Mouse (Mus musculus) ES-Bruce4 (cell line): Measurements from ENCODE around the gene Kif13a. TPM values are rescaled to one million over a fixed set of nuclear protein-coding genes. Genes with fewer than 3 reads are reported as not detected.

Experiments
- H3K27ac ChIP-seq: 2 replicates; pipeline ENCODE4 v1.5.1; 2012; ENCODE audit warnings: low read length, inconsistent platforms; ENCODE audit not compliant: insufficient read depth
- H3K27me3 ChIP-seq: 2 replicates; pipeline ENCODE4 v1.6.1; 2012; ENCODE audit warnings: mild to moderate bottlenecking, low read length, inconsistent platforms; ENCODE audit not compliant: control insufficient read depth, poor library complexity, insufficient read depth, severe bottlenecking
- H3K36me3 ChIP-seq: 2 replicates; pipeline ENCODE4 v1.6.1; 2012; ENCODE audit warnings: inconsistent platforms, mild to moderate bottlenecking, low read length, moderate library complexity; ENCODE audit not compliant: control insufficient read depth, poor library complexity, insufficient read depth, severe bottlenecking
- H3K4me1 ChIP-seq: one replicate; pipeline ENCODE4 v1.8.1; 2011; ENCODE audit warnings: low read length; ENCODE audit not compliant: control insufficient read depth, insufficient read depth
- H3K4me3 ChIP-seq: 2 replicates; pipeline ENCODE4 v1.5.1; 2011; ENCODE audit warnings: low read depth, mild to moderate bottlenecking, low read length
- H3K9ac ChIP-seq: 2 replicates; pipeline ENCODE4 v1.6.1; 2012; ENCODE audit warnings: low read depth, mild to moderate bottlenecking, inconsistent platforms; ENCODE audit not compliant: poor library complexity, severe bottlenecking
- H3K9me3 ChIP-seq: replicated peaks from 2 replicates; pipeline ENCODE4 v1.6.1; 2012; ENCODE audit warnings: mild to moderate bottlenecking, low read length, inconsistent platforms; ENCODE audit not compliant: control insufficient read depth, poor library complexity, insufficient read depth, severe bottlenecking
- CTCF ChIP-seq: IDR thresholded peaks from one replicate; pipeline ENCODE4 v1.8.1; 2011; ENCODE audit warnings: low read depth, low read length
- EP300 ChIP-seq: IDR thresholded peaks from 2 replicates; pipeline ENCODE4 v1.6.1; 2011; ENCODE audit warnings: low read depth, low read length; ENCODE audit not compliant: insufficient read depth
- POLR2A ChIP-seq: IDR thresholded peaks from one replicate; pipeline ENCODE4 v1.8.1; 2011; ENCODE audit warnings: low read length; ENCODE audit not compliant: insufficient read depth
- polyA plus RNA-seq: library from polyadenylated mRNA; stranded (reverse); fragments of >200 nt; gene quantifications from 2 replicates; pipeline ENCODE4 v1.2.4, GENCODE M21; 2011; ENCODE audit warnings: low read depth; ENCODE audit not compliant: missing spikeins, insufficient read depth, insufficient read length

Kif13a gene
- polyA plus RNA-seq, 1 experiment, result 41.1 TPM

- Histone ChIP-seq H3K4me1 (no peaks in the 10 kb centered on the region), H3K9me3 (no peaks in the 10 kb centered on the region), H3K4me3 (no peak overlapping the region), H3K27ac (no peak overlapping the region), H3K36me3 (no peaks in the 10 kb centered on the region), H3K27me3 (no peaks in the 10 kb centered on the region), H3K9ac (no peak overlapping the region)
- no peak for TF ChIP-seq EP300
- peak; percentile 14 for TF ChIP-seq CTCF
- no peak for TF ChIP-seq POLR2A
Observed at GRCm38 (mm10) chr13:46838551-46838950, 91.1 kb downstream of the Kif13a start.

- H3K36me3 ChIP-seq, result no peaks in the 10 kb centered on the region
Observed at GRCm38 (mm10) chr13:46835351-46835750, 94.3 kb downstream of the Kif13a start.

DNA sequence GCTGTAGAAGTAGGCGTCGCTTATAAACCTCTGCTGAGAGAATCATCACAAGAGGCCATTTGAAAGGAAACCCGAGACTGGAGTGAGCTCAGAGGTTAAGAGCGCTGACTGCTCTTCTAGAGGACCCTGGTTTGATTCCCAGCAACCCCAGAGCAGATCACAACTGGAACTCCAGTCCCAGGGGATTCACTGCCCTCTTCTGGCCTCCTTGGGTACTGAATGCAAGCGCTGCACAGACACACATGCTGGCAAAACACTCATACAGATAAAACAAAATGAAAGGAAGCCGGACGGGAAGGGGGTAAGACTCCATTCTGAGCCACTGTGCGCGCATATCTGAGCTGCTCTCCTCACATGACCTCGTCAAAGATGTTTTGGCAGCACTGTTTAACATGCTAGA lies 94.9 kb downstream of the Kif13a start:
- peaks cover 4% of the 10 kb centered on the region; the same call in 1 of the 2 replicates for H3K36me3 ChIP-seq

More at GRCm38 (mm10) chr13:46835351-46835750, 94.3 kb downstream of the Kif13a start:
- Histone ChIP-seq H3K9me3 (no peaks in the 10 kb centered on the region), H3K9ac (no peak overlapping the region), H3K4me1 (no peaks in the 10 kb centered on the region), H3K27me3 (no peaks in the 10 kb centered on the region), H3K27ac (no peak overlapping the region), H3K4me3 (no peak overlapping the region)
- TF ChIP-seq POLR2A (no peak), CTCF (no peak), EP300 (no peak)

GRCm38 (mm10) chr13:46833586-46833985 lies 96.1 kb downstream of the Kif13a start:
- Histone ChIP-seq H3K36me3 (peaks cover 4% of the 10 kb centered on the region; the same call in 1 of the 2 replicates), H3K9me3 (no peaks in the 10 kb centered on the region; the same call in 1 of the 2 replicates), H3K4me1 (no peaks in the 10 kb centered on the region), H3K27ac (no peak overlapping the region), H3K27me3 (no peaks in the 10 kb centered on the region), H3K9ac (no peak overlapping the region), H3K4me3 (no peak overlapping the region)
- TF ChIP-seq POLR2A, result no peak
- no peak for TF ChIP-seq CTCF
- TF ChIP-seq EP300, result no peak

More for the DNA sequence above, 94.9 kb downstream of the Kif13a start:
- no peak overlapping the region for H3K9ac ChIP-seq
- no peaks in the 10 kb centered on the region for H3K27me3 ChIP-seq
- H3K27ac ChIP-seq, result no peak overlapping the region
- H3K4me3 ChIP-seq, result no peak overlapping the region
- no peak for TF ChIP-seq POLR2A
- peak; percentile 40 for TF ChIP-seq CTCF
- TF ChIP-seq EP300, result no peak
- no peaks in the 10 kb centered on the region for H3K4me1 ChIP-seq
- H3K9me3 ChIP-seq, result no peaks in the 10 kb centered on the region; the same call in 1 of the 2 replicates

- Histone ChIP-seq H3K27me3 (no peaks in the 10 kb centered on the region), H3K9me3 (no peaks in the 10 kb centered on the region; the same call in 1 of the 2 replicates), H3K4me1 (no peaks in the 10 kb centered on the region), H3K27ac (no peak overlapping the region), H3K9ac (no peak overlapping the region), H3K4me3 (no peak overlapping the region), H3K36me3 (peaks cover 4% of the 10 kb centered on the region; the same call in 1 of the 2 replicates)
- TF ChIP-seq EP300 (no peak), CTCF (peak; percentile 55)
Observed at GRCm38 (mm10) chr13:46832956-46833355, 96.7 kb downstream of the Kif13a start.

- Histone ChIP-seq H3K9me3 (no peaks in the 10 kb centered on the region; the same call in 1 of the 2 replicates), H3K27ac (no peak overlapping the region), H3K4me1 (no peaks in the 10 kb centered on the region), H3K4me3 (no peak overlapping the region), H3K9ac (no peak overlapping the region), H3K27me3 (no peaks in the 10 kb centered on the region), H3K36me3 (0 out of 2 replicates have a peak, but pooled peaks cover 6% of the 10 kb centered on the region)
- TF ChIP-seq CTCF, result no peak
- no peak for TF ChIP-seq EP300
- no peak for TF ChIP-seq POLR2A
Observed at GRCm38 (mm10) chr13:46823271-46823670, 106.4 kb downstream of the Kif13a start.
